Mouse (Mus musculus) G1E (cell line): ENCODE measurements around the gene Dnm1.

ENCODE experiments used
- CTCF ChIP-seq: IDR thresholded peaks from 2 replicates; pipeline ENCODE4 v1.5.1; 2012; ENCODE audit warnings: low read depth, low read length, inconsistent platforms, mixed read lengths
- GATA1 ChIP-seq: IDR thresholded peaks from 2 replicates; pipeline ENCODE4 v1.6.1; 2012; ENCODE audit warnings: borderline replicate concordance, low read length, inconsistent platforms, mixed read lengths
- POLR2AphosphoS5 ChIP-seq: IDR thresholded peaks from 2 replicates; pipeline ENCODE4 v1.6.1; 2012; ENCODE audit warnings: low read depth, low read length, inconsistent platforms; ENCODE audit not compliant: insufficient replicate concordance
- TAL1 ChIP-seq: conservative IDR thresholded peaks from 2 replicates; pipeline ENCODE4 v1.6.1; 2012; ENCODE audit warnings: low read depth, low read length, inconsistent platforms, mixed read lengths

DNA sequence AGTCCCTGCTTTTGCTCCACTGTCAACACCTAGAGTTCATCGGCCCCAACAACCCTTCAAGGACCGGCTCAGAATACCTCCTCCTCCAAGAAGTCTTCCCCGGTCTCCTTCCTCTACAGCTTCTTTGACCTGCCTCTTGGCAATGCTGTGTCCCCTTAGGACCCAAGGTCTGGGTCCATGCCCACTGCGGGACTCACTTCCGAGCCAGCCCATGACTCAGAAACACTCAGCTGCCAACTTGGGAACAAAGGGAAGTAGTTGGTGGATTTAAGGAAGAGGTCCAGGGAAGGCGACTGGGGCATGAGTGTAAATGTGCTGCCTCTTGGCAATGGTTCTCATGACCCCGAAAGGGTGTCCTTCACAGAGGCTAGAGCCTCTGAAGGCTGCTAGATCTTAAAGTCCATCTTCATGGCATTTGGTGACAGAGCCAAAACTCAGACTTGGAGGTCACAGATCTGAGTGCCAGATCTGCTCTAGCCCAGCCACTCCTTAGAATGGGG is 26.9 kb upstream of the Dnm1 start:
- TF ChIP-seq CTCF = no peak
- no peak for TF ChIP-seq GATA1
- TF ChIP-seq POLR2AphosphoS5 = no peak
- no peak for TF ChIP-seq TAL1
